Mouse (Mus musculus) cerebellum, adult 9-10 months (tissue): ENCODE measurements around the gene Bpifc.
A peak's percentile ranks its signal among the peaks of the same experiment; 100 is the strongest.
"Not testable (repeated sequence)": the region's sequence is repeated elsewhere in the genome, so short reads cannot be mapped to it uniquely, and the experiment has no call there.

ENCODE experiments used
- DNase-seq: peaks from one replicate; pipeline ENCODE4 v3.0.0; 2022

The Bpifc gene

GRCm38 (mm10) chr10:86011781-86012180 lies at the start of gene Bpifc:
Gene Bpifc (minus strand): TSS chr10:86011895.
- DNase-seq = no peak

- no peak for DNase-seq
Observed at GRCm38 (mm10) chr10:86060267-86060666, 48.6 kb upstream of the Bpifc start.

DNA sequence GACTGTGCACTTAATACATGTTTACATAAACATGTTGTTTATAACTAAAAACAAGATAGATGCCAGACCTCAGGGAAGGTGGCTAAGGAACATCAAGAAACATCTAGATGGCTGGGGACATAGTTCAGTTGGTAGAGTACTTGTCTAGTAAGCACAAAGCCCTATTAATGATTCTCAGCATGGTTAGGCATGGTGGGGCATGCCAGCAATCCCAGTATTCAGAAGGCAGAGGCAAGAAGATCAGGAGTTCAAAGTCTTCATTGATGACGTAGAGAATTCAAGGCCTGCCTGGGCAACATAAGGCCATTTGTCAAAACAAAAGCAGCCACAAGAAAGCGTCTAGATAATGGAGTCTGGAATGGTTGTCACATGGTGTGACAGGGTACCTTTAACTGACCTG lies 46.0 kb upstream of the Bpifc start:
- no peak for DNase-seq

DNA sequence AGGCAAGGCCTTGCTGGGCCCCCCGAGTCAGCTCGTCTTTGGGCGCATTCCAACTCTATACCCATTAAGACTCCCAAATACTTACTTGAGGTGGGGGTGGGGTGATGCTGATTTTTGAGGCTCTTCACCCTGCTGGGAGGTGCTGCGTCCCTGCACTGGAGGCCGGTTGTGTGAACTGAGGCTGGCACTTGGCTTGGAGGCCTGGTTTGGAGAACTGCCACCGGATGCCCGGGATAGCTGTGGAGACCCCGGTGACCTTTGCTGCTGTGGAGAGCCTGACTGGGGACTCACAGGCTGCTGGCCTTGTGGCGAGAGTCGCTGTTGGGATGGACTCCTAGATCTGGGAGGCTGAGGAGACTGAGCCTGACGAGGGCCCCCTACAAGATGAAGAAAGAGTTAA lies 45.6 kb upstream of the Bpifc start:
- DNase-seq = no peak

GRCm38 (mm10) chr10:86056297-86056903 lies 44.7 kb upstream of the Bpifc start:
- no peak for DNase-seq

DNA sequence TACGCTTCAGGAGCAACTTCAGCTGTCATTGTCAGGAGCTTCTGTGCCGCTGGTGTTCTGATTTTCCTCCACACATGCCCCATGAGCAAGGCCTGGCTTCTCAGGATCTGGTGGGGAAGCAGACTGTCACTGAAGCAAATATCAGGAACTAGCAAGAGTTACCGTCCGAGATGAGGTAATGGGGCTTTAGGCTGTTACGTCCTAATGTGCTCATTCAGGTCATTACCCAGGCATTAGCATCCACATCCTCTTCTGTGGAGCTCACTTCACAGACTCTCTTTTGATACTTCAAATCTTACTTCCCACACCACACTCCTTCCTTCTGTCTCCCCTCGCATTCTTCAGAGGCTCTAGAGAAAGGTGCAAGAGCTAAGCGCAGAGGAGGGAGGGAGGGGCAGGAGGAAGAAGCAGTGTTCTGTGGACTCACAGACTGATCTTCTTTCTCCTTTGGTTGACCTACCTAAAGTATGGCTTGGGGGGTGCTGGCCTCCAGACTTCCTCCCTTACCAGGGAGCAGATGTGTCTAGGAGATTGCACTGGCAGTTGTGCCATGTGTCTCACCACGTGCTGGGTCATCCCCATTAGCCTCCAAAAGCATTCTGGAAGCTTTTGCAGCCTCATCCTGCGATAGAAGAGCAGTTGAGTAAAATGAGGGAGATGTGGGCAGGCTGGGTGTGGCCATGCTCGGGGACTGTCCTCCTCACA lies 41.3 kb upstream of the Bpifc start:
- no peak for DNase-seq

DNA sequence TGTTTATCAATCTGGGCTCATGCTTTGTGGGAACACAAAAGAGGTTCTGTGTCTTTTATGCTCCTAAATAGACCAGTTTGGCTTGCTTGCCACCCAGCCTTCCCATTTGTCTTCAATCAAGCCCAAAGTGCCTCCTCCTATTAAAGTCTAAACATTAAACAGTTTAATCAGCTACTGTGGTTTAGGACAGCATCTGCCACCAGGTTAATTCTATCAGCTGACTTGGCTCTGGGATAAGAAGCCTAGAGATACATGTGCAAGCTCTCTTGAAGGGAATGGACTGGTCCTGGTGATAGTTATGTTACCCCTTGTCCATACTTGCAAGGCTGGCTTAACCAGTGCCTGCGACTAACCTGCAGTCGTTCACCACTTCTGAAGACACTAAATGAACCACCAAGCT lies 38.8 kb upstream of the Bpifc start:
- DNase-seq = no peak

DNA sequence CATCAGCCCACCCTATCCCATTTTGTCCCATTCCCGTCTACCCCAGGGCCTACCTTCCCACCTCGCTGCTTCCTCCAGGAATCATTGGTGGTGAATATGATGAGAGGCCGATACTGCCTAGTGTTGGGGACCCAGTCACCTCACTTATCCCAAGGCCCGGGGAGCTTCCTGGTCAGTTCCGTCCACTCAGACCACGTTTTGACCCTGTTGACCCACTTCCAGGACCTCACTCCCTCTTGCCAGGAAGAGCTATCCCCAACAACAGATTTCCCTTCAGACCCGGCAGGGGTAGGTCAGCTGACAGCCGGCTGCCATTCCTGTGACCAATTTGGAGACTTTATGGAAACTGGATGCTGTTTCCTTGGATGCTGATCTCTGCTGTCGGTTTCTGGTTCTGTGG lies 36.1 kb upstream of the Bpifc start:
- DNase-seq = no peak

DNA sequence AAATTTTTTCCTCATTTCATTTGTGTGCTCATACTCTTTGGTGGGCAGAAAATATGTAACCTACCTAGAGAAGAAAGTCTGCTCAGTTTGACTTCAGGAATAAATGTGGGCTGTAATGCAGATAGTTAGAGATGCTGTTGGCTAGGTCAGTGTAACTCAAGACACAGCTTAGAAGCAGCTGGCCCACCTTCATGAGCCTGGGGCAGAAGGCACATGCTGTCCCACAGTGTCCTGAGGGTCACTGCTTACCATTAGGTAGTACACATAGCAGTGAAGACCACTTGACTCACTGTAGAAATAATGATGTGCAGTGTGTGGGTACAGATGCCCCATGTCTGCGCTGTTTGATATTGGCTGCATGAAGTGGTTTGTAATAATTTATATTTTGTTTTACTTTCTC lies 34.7 kb upstream of the Bpifc start:
- no peak for DNase-seq

- DNase-seq = no peak
Observed at GRCm38 (mm10) chr10:86044066-86044465, 32.4 kb upstream of the Bpifc start.

GRCm38 (mm10) chr10:86043651-86044050 lies 32.0 kb upstream of the Bpifc start:
- no peak for DNase-seq

- no peak for DNase-seq
Observed at GRCm38 (mm10) chr10:86034007-86034728, 22.5 kb upstream of the Bpifc start.

DNA sequence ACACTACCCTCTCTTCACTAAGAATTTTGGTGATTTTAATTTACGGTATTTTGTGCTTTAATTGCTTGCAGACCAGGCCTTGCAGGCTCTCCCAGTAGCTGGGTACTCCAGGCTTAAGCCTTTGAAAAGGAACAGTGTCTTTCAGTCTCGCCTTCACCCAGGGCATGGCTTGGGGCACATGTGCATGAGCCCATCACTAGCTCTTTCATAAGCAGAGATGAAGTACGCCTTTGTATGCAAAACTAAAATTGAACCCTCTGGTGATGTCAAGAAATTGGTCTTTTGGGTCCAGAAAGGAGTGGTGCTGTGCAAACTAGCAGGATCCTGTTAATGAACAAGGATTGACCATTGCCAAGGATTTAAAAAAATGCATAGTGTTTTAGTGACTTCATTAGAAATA lies 20.8 kb upstream of the Bpifc start:
- DNase-seq = no peak

- no peak for DNase-seq
Observed at GRCm38 (mm10) chr10:86030743-86031142, 19.0 kb upstream of the Bpifc start.

GRCm38 (mm10) chr10:86026807-86027206 lies 15.1 kb upstream of the Bpifc start:
- not testable (repeated sequence) for DNase-seq

GRCm38 (mm10) chr10:86026354-86026753 lies 14.7 kb upstream of the Bpifc start:
- DNase-seq = no peak

GRCm38 (mm10) chr10:86025906-86026305 lies 14.2 kb upstream of the Bpifc start:
- DNase-seq = no peak

DNA sequence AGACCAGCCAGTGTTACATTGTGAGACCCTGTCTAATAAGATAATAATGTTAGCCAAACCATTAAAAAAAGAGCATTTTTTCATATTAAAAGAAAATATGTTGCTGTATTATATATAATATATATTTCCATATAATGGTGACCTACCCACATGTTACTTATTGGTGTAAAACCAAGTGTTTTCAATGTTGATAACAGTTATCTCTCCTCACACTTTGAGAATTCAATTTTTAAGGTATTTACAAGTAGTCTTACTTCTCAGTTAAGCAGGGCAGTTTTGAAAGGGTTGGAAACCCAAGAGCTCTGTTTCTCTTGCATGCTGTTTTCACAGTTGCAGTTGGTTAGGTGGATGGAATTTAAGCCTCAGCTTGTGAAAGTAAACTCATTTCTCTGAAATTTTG lies 11.5 kb upstream of the Bpifc start:
- no peak for DNase-seq

- DNase-seq = no peak
Observed at GRCm38 (mm10) chr10:86022474-86022816, 10.8 kb upstream of the Bpifc start.

DNA sequence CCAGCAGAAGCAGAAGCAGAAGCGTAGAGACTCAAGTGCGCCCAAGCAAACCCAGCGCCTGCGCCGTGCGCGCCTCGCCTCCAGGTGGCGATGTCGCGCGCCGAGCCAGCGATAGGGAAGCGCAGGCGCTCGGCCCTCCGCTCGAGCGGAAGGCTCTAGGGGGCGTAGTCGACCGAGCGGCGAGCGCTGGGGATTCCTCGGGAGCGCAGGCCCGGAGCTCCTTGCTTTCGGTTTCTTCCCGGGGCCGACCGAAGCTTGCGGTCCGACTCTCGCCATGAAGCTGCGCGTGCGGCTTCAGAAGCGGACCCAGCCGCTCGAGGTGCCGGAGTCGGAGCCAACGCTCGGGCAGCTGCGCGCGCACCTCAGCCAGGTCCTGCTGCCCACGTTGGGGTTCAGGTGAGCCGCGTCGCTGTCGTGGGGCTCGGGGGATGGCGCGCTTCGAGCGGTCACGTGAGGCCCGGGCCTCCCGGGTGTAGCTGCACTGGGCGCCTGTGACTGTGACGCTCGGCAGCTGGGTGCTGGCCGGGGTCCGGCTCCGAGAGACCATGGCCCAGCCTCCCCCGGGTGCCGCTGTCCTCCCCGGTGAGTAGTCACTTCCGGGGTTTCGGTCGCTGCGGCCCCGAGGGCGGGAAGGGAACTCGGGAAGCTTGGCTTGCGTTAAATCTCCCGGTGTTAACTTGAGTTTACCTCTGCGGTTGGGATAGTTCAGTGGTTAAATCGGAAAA lies 10.2 kb upstream of the Bpifc start, which contains the start of gene Fbxo7:
Gene Fbxo7 (plus strand): TSS at position 224 of the 725 bp plus-strand sequence.
- DNase-seq = peak; percentile 86

DNA sequence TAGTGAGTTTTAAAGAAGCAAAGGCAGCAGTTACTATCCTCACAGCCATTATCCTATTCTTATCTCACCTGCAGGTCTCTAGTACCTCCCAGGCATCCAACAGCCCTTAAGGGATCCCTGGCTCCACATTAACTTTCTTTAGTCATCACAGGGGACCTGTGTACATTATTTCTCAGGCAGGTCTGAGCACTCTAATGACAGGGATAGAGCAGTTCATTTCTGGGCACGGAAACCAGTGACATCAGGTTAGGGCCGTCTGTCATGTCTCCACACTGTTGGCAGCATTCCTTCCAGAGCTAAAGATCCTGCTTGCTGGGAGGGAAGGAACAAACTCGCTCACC lies 9.7 kb upstream of the Bpifc start:
- no peak for DNase-seq

DNA sequence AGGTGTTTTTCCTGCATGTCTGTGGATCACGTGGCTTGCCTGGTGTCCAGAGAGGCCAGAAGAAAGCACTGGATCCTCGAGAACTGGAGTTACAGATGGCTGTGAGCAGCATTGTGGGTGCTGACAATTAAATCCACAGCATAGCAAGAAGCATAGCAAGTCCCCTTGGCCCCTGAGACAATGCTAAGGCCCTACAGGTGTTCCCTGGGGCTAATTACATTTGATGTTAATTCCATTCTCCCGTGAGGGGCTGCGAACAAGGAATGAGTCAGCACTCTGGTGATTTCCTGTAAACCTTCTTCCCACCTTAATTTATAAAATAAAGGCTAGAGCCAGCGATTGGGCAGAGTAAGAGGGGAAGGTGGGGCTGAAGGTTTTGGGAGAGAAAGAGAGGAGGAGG lies 7.1 kb upstream of the Bpifc start:
- no peak for DNase-seq

DNA sequence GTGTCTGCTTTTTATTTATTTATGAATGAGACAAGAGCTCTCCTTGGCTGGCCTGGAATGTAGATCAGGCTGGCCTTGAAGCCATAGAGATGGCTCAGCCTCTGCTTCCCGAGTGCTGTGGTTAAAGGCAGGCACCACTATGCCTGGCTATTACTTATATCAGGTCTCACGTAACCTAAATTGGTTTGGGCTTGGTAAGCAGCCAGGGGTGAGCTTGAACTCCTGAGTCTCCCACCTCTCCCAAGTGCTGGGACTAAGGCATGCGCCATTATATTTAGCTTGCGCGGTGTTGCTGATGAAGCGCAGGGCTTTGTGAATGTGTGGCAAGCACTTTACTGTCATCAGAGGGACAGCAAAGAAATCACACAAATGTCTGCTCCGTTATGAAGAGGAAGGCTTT lies 6.1 kb upstream of the Bpifc start:
- no peak for DNase-seq

DNA sequence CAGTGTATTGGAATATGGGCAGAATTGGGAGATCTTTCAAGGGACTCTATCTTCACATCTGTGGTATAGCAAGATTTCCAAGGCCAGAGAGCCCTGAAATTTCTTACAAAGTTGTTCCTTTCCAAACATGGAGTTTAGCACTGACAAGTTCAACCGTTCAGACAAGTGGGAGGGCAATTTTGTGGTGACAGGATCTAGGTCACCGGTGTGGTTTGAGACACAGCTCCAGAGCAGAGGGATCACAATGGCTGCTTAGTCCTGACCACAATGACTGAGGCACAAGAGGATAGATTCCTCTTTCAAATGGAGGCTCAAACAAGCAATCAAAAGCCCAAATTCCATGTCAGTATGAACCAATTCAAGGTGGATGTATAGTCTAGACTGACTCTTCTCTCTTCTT lies 523 bp downstream of the Bpifc start:
- no peak for DNase-seq
